Mouse (Mus musculus) Patski (cell line): ENCODE data around the gene Kif21a. TPM values are rescaled to one million over a fixed set of nuclear protein-coding genes. Genes with fewer than 3 reads are reported as not detected.

ENCODE experiments used
- ATAC-seq: fragments of 100-300 bp; one replicate; pipeline ENCODE4 v1.8.0; 2021
- CTCF ChIA-PET: fragments of 350-600 bp; sonication (Branson Sonifier 250); formaldehyde crosslinking; loops from one replicate; lab custom pipeline; 2022; ENCODE audit warnings: inconsistent platforms; lab: Charles Lee
- POLR2A ChIA-PET: fragments of 350-600 bp; sonication (Branson Sonifier 250); formaldehyde crosslinking; loops from one replicate; lab custom pipeline; 2022; ENCODE audit warnings: antibody characterized with exemption, inconsistent platforms; lab: Charles Lee
- DNase-seq: peaks from one replicate; pipeline ENCODE4 v3.0.0-alpha.2; 2011; ENCODE audit warnings: low read depth, low spot score
- H3K27me3 ChIP-seq: fragments of 371-371 bp; one replicate; pipeline ENCODE4 v1.5.1; 2021
- CTCF ChIP-seq: fragments of 100-300 bp; IDR thresholded peaks from one replicate; pipeline ENCODE4 v1.5.1; 2021
- in situ Hi-C: fragments of 300-500 bp; cut with MboI; formaldehyde crosslinking; loops from 3 replicates; pipeline ENCODE4 v1.11.1; 2018; ENCODE audit warnings: low pct_unique_long_range_greater_than_20kb, mixed read lengths
- polyA plus RNA-seq: library from polyadenylated mRNA; unstranded; gene quantifications from one replicate; pipeline ENCODE4 v1.2.3, GENCODE M21; 2021

Gene Kif21a
- polyA plus RNA-seq, 1 experiment from 2014 or later: 32.5 TPM

DNA sequence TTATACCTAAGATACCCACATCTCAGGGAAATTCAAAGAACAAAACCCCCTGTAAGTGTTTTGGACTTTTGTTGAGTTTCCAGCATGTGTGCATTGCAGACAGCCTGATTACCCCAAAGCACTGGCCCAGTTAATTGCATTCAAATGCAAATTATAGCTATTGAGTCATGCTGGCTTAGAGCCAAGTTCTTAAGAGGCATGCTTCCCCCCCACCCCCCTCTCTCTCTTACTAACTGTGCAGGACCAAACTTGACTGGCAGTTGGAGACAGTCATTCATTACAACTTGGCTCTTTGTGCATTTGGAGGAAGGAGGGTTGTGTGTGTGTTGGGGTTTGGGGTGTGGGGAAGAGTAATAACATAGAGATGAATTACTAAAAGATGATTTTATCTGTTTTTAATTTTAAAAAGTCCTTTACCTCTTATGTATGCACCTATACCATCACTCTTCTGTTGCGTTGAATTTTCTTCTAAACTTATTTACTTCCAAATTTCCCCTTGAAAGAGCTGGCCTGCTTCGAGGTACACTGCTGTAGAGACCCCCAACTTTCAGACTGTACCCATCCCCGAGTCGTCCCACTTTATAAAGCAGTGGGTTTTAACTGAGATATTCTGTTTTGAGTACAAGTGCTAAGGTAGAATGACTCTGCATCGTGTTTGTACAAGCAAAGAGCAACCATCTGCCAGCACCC is 6.6 kb upstream of the Kif21a start:
- H3K27me3 ChIP-seq: no peaks in the 10 kb centered on the region
- in situ Hi-C loops: no loop called here
- ATAC-seq (no peak), DNase-seq (no peak)
- CTCF ChIA-PET: interaction anchor here (1.1 kb wide), 1 partner anchor 8 kb away, joined by 3 read pairs; no protein-coding TSS in a partner anchor
- POLR2A ChIA-PET: no interaction called here
- TF ChIP-seq CTCF: no peak

DNA sequence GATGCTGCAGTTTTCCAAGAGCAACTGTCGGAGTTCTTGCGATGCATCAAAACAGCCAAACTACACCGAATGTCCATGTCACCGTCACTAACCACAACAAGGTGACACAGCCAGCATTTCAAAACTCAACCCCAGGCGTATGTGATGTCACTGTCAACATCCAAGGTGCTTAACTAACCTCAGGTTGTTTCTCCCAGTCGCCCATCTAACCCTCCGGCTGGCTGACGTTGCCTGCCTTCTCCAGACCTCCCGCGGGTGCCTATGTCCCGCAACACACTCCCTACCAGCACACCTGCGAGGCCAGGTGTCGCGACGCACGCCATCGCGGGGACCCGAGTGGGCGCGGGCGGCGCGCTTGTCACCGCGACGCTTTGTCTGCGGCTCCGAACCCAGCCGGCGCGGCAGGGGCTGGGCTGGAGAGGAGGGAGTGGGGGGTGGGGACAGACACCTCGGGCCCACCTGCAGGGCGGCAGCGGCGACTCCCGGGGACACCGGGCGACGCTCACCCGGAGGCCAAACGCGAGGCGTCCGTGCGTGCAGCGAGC is 725 bp downstream of the Kif21a start:
- in situ Hi-C loops: no loop called here
- POLR2A ChIA-PET: no interaction called here
- TF ChIP-seq CTCF: no peak
- DNase-seq: no peak
- ATAC-seq: peak; percentile 28
- CTCF ChIA-PET: no interaction called here
- H3K27me3 ChIP-seq: no peaks in the 10 kb centered on the region

DNA sequence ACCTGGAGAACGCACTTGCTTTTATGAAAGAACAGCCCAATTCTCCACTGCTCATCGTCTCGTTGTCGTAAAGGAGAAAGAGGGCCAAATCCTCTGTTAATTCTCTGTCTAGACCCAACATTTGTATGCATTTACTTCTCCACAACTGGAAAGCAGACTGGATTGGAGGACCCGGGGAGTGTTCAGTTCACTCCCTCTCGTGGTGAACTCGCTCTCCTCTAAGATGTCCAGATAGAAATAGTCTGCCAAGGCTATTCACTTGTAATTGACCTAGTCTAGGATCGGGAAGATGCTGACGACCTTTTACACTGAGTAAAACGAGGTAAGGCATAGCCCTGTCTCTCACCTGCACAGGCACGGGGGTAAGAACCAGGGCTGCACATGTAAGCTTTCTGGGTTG is 2.1 kb downstream of the Kif21a start:
- in situ Hi-C loops: no loop called here
- ATAC-seq (no peak), DNase-seq (no peak)
- no peak for TF ChIP-seq CTCF
- H3K27me3 ChIP-seq: no peaks in the 10 kb centered on the region
- ChIA-PET CTCF (interaction anchor here (1.6 kb wide), 1 partner anchor 35 kb away, joined by 4 read pairs; no protein-coding TSS in a partner anchor), POLR2A (interaction anchor here (0.9 kb wide), 1 partner anchor 8 kb away, joined by 4 read pairs; no protein-coding TSS in a partner anchor)

- DNase-seq (no peak), ATAC-seq (no peak)
- ChIA-PET POLR2A (no interaction called here), CTCF (interaction anchor here (1.6 kb wide), 1 partner anchor 34 kb away, joined by 4 read pairs; no protein-coding TSS in a partner anchor)
- in situ Hi-C loops: no loop called here
- H3K27me3 ChIP-seq: no peaks in the 10 kb centered on the region
- no peak for TF ChIP-seq CTCF
Measured at GRCm38 (mm10) chr15:91046506-91046905, 3.2 kb downstream of the Kif21a start.

DNA sequence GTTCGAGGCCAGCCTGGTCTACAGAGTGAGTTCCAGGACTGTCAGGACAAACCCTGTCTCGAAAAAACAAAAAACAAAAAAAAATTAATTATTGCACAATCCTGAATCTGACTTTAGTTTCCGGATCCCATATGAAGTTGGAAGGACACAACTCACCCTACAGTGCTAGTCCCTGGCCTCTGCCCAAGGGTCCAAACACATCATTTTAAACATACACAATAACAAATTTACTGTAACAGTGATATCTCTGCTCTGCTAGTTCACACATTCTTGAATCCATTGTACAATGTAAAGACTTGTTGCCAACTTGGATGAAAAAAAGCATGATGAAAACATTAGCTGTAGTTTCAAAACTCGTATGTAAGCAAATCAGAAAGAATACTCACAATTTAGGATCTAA is 6.5 kb downstream of the Kif21a start:
- DNase-seq: no peak
- no peak for ATAC-seq
- TF ChIP-seq CTCF: no peak
- CTCF ChIA-PET: no interaction called here
- H3K27me3 ChIP-seq: no peaks in the 10 kb centered on the region
- in situ Hi-C loops: no loop called here
- POLR2A ChIA-PET: no interaction called here

- DNase-seq (no peak), ATAC-seq (peak; percentile 74)
- H3K27me3 ChIP-seq: no peaks in the 10 kb centered on the region
- in situ Hi-C loops: no loop called here
- ChIA-PET CTCF (interaction anchor here (0.9 to 1.1 kb wide), 2 partner anchors 26 to 45 kb away, joined by 3 to 4 read pairs; no protein-coding TSS in a partner anchor), POLR2A (interaction anchor here (1.7 kb wide), 1 partner anchor 9 kb away, joined by 4 read pairs; no protein-coding TSS in a partner anchor)
- no peak for TF ChIP-seq CTCF
Measured at GRCm38 (mm10) chr15:91038860-91039259, 10.9 kb downstream of the Kif21a start.

- in situ Hi-C loops: no loop called here
- CTCF ChIA-PET: no interaction called here
- TF ChIP-seq CTCF: no peak
- ATAC-seq (no peak), DNase-seq (no peak)
- POLR2A ChIA-PET: no interaction called here
- no peaks in the 10 kb centered on the region for H3K27me3 ChIP-seq
Measured at GRCm38 (mm10) chr15:91034090-91034489, 15.7 kb downstream of the Kif21a start.

GRCm38 (mm10) chr15:91033529-91033928 is 16.2 kb downstream of the Kif21a start:
- DNase-seq: no peak
- H3K27me3 ChIP-seq: no peaks in the 10 kb centered on the region
- no peak for TF ChIP-seq CTCF
- no peak for ATAC-seq
- ChIA-PET CTCF (interaction anchor here (1.3 kb wide), 1 partner anchor 18 kb away, joined by 4 read pairs; no protein-coding TSS in a partner anchor), POLR2A (no interaction called here)
- in situ Hi-C loops: no loop called here

DNA sequence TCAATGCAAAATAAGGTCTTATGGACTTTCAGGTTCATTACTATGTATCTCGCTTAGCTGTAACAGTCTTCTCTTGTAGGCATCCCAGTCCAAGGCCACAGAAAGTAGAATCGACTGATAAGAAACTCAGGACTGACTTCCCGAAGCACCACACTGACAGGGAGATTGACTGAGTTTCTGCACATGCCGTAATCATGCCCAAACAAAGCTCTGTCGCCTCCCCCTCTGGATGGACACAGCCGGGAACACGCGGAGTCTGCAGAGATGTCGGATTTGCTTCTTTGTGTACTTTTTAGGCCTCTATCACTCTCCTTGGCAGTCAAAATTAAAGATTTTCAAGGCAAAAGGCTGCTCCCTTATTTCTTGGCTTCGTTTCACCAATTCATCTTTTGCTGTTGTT is 20.8 kb downstream of the Kif21a start:
- TF ChIP-seq CTCF: no peak
- in situ Hi-C loops: no loop called here
- H3K27me3 ChIP-seq: no peaks in the 10 kb centered on the region
- CTCF ChIA-PET: no interaction called here
- POLR2A ChIA-PET: no interaction called here
- DNase-seq: no peak
- no peak for ATAC-seq

DNA sequence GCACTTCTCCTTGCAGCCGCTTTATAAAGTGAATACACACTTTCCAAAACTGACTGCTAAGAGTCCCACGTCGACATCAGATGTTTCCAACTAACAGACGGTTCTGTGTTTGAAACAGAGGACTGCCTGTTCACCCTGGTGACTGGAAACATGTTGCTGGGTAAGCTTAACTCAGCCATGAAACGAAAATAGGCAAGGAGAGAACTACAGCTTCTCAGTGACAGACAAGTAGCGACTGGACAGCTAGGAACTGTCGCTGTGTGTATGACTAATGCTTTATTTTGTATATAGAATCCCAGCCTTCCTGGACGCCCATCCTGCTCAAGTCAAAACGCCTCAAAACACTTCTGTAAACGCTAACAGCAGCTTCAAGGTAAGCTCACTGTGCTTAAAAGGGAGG is 21.3 kb downstream of the Kif21a start:
- ATAC-seq: no peak
- in situ Hi-C loops: no loop called here
- POLR2A ChIA-PET: interaction anchor here (0.6 kb wide), 1 partner anchor 16 kb away, joined by 3 read pairs; no protein-coding TSS in a partner anchor

GRCm38 (mm10) chr15:91022276-91022675 is 27.5 kb downstream of the Kif21a start:
- no peak for DNase-seq
- in situ Hi-C loops: no loop called here
- no peak for ATAC-seq
- no peak for TF ChIP-seq CTCF
- ChIA-PET POLR2A (no interaction called here), CTCF (no interaction called here)
- H3K27me3 ChIP-seq: no peaks in the 10 kb centered on the region

More for the DNA sequence above, 21.3 kb downstream of the Kif21a start:
- CTCF ChIA-PET: no interaction called here
- DNase-seq: no peak
- TF ChIP-seq CTCF: no peak
- no peaks in the 10 kb centered on the region for H3K27me3 ChIP-seq
